Mouse (Mus musculus) left cerebral cortex, adult 2 months (tissue): ENCODE data around the gene Tpcn2. TPM values are rescaled to one million over a fixed set of nuclear protein-coding genes. Genes with fewer than 3 reads are reported as not detected.

ENCODE experiments used
- DNase-seq, 2 experiments: peaks; one replicate each; pipeline ENCODE4 v3.0.0; 2021 to 2022; ENCODE audit warnings: low spot score in 2 of 2, mixed read lengths in 1 of 2; ENCODE audit errors: extremely low spot score in 1 of 2
- H3K27ac ChIP-seq: fragments of 200-600 bp; 2 replicates; pipeline ENCODE4 v1.8.1; 2022
- H3K4me3 ChIP-seq: fragments of 200-600 bp; 2 replicates; pipeline ENCODE4 v1.8.1; 2022
- CTCF ChIP-seq: fragments of 200-600 bp; IDR thresholded peaks from 2 replicates; pipeline ENCODE4 v1.8.1; 2022; ENCODE audit warnings: antibody characterized with exemption, mild to moderate bottlenecking, moderate library complexity
- intact Hi-C: fragments of 180-260 bp; cut with DNase I; formaldehyde crosslinking; loops from one replicate; pipeline ENCODE4 v1.15.1; 2025
- total RNA-seq, 2 experiments: library from RNA; stranded (reverse); gene quantifications; 2 replicates each; pipeline ENCODE4 v1.2.3; 2021

Tpcn2 gene
- total RNA-seq, 2 experiments from 2014 or later: 5.3 to 6.8 TPM

GRCm38 (mm10) chr7:145256092-145256491, 27.7 kb downstream of the Tpcn2 start:
- TF ChIP-seq CTCF: no peak
- no peak overlapping the region for H3K4me3 ChIP-seq
- no peak for DNase-seq
- no peak overlapping the region for H3K27ac ChIP-seq
- intact Hi-C loops: no loop called here

GRCm38 (mm10) chr7:145253986-145254630, 29.7 kb downstream of the Tpcn2 start:
- intact Hi-C loops: no loop called here
- TF ChIP-seq CTCF: no peak
- Histone ChIP-seq H3K27ac (no peak overlapping the region), H3K4me3 (no peak overlapping the region)
- DNase-seq: no peak

- intact Hi-C loops: no loop called here
- H3K4me3 ChIP-seq: no peak overlapping the region
- H3K27ac ChIP-seq: no peak overlapping the region
- TF ChIP-seq CTCF: peak; percentile 95
- DNase-seq: peak; percentile 72 to 81
These were observed 30.9 kb downstream of the Tpcn2 start for GRCm38 (mm10) chr7:145252715-145253476.

- no peak overlapping the region for H3K27ac ChIP-seq
- no peak for TF ChIP-seq CTCF
- intact Hi-C loops: no loop called here
- no peak for DNase-seq
- no peak overlapping the region for H3K4me3 ChIP-seq
These were observed 33.6 kb downstream of the Tpcn2 start for GRCm38 (mm10) chr7:145250225-145250624.

GRCm38 (mm10) chr7:145248911-145249310, 34.9 kb downstream of the Tpcn2 start:
- no peak overlapping the region for H3K4me3 ChIP-seq
- TF ChIP-seq CTCF: no peak
- H3K27ac ChIP-seq: no peak overlapping the region
- intact Hi-C loops: no loop called here
- DNase-seq: no peak

GRCm38 (mm10) chr7:145242851-145243712, 40.7 kb downstream of the Tpcn2 start:
- peak; percentile 74 to 84 for DNase-seq
- peak; percentile 100 for TF ChIP-seq CTCF
- intact Hi-C loops: loop anchor here (1.0 to 5.0 kb wide), 3 partner anchors 131 to 306 kb away; no protein-coding TSS in a partner anchor
- Histone ChIP-seq H3K27ac (no peak overlapping the region), H3K4me3 (no peak overlapping the region)

- no peak overlapping the region for H3K4me3 ChIP-seq
- H3K27ac ChIP-seq: no peak overlapping the region
- no peak for DNase-seq
- intact Hi-C loops: loop anchor here (5.0 kb wide), 2 partner anchors 130 to 210 kb away; no protein-coding TSS in a partner anchor
- TF ChIP-seq CTCF: no peak
These were observed 41.8 kb downstream of the Tpcn2 start for GRCm38 (mm10) chr7:145242028-145242427.

- Histone ChIP-seq H3K4me3 (no peak overlapping the region), H3K27ac (no peak overlapping the region)
- DNase-seq: no peak
- intact Hi-C loops: loop anchor here (5.0 kb wide), 2 partner anchors 129 to 209 kb away; no protein-coding TSS in a partner anchor
- no peak for TF ChIP-seq CTCF
These were observed 42.9 kb downstream of the Tpcn2 start for GRCm38 (mm10) chr7:145240929-145241328.

GRCm38 (mm10) chr7:145239736-145240505, 43.9 kb downstream of the Tpcn2 start:
- Histone ChIP-seq H3K27ac (no peak overlapping the region), H3K4me3 (no peak overlapping the region)
- DNase-seq: no peak
- no peak for TF ChIP-seq CTCF
- intact Hi-C loops: loop anchor here (5.0 kb wide), 2 partner anchors 128 to 208 kb away; no protein-coding TSS in a partner anchor

- intact Hi-C loops: no loop called here
- H3K4me3 ChIP-seq: no peak overlapping the region
- no peak for TF ChIP-seq CTCF
- no peak for DNase-seq
- no peak overlapping the region for H3K27ac ChIP-seq
These were observed 44.7 kb downstream of the Tpcn2 start for GRCm38 (mm10) chr7:145239145-145239544.
